8 mouse cellular contexts compared by ENCODE assay signal in genomic region chr2:5249969-5250368, GRCm38 (mm10).
A peak's percentile ranks its signal among the peaks of the same experiment; 100 is the strongest.
DNase-seq lines count a peak whose midpoint lies in the region; TF ChIP-seq lines count a peak whose summit lies in the region.

No protein-coding gene starts in this region.

- H3K36me3 ChIP-seq in MEL (ENCODE audit: control insufficient read depth in 1 of 2, insufficient read depth in 2 of 2, low read length in 2 of 2), result no peaks in the 10 kb centered on the region

- no peak for TF ChIP-seq POLR2A in MEL (IDR thresholded peaks at IDR 0.05; ENCODE audit: control insufficient read depth in 1 of 2, insufficient read depth in 1 of 2, low read depth in 1 of 2, low read length in 2 of 2, poor library complexity in 1 of 2)

- DNase-seq in MEL (ENCODE audit: low read depth, low spot score) (peak; percentile 76), R1 (ENCODE audit: low read depth, low spot score) (peak; percentile 30)
- DNase-seq in fat pad, adult 2 months (ENCODE audit: extremely low read depth, low read depth, low spot score), result peak; percentile 33
- DNase-seq in heart, postnatal 10 days, result peak; percentile 57 to 59
- peak; percentile 27 to 36 for DNase-seq in lung, adult 18-20 months
- peak; percentile 51 for DNase-seq in testis, postnatal 10 days (ENCODE audit: low spot score)
- no peak for DNase-seq in spleen, postnatal 14 days (ENCODE audit: low spot score in 2 of 2)
- DNase-seq in kidney, postnatal 25 days, result no peak

- TF ChIP-seq EP300 in MEL (IDR thresholded peaks at IDR 0.05; ENCODE audit: low read depth in 1 of 2, low read length in 2 of 2), result 0 out of 4 replicates have a peak, but pooled peaks of 1 of the 2 experiments have one; percentile 28

- no peaks in the 10 kb centered on the region; a peak in 1 of 4 replicates for H3K27me3 ChIP-seq in MEL (ENCODE audit: control insufficient read depth in 1 of 2, insufficient read depth in 2 of 2, low read length in 2 of 2)

- intact Hi-C loops in heart, postnatal 10 days (cut with DNase I), result no loop called here

- no peak overlapping the region for H3K9ac ChIP-seq in MEL (ENCODE audit: control insufficient read depth, low read depth, low read length, poor library complexity, severe bottlenecking)

- peak in 1 of 3 experiments; percentile 37; a peak in 2 of 6 replicates for TF ChIP-seq CTCF in MEL (IDR thresholded peaks at IDR 0.05 in 2 of 3, conservative IDR thresholded peaks at IDR 0.05 in 1 of 3; ENCODE audit: control insufficient read depth in 1 of 3, insufficient read depth in 1 of 3, low read depth in 2 of 3, low read length in 3 of 3, poor library complexity in 1 of 3, severe bottlenecking in 1 of 3)

- no peak overlapping the region for H3K4me3 ChIP-seq in MEL (ENCODE audit: control insufficient read depth in 1 of 2, insufficient read depth in 1 of 2, low read depth in 2 of 2, low read length in 2 of 2)

- no peaks in the 10 kb centered on the region for H3K4me1 ChIP-seq in MEL (ENCODE audit: control insufficient read depth in 1 of 2, insufficient read depth in 2 of 2, low read length in 2 of 2)

- TF ChIP-seq RAD21 in MEL (IDR thresholded peaks at IDR 0.05; ENCODE audit: low read depth, low read length), result peak; percentile 33

- no peak overlapping the region for H3K27ac ChIP-seq in MEL (ENCODE audit: control insufficient read depth, low read depth, low read length)

- no peaks in the 10 kb centered on the region for H3K9me3 ChIP-seq in MEL (replicated peaks; ENCODE audit: insufficient read depth, low read length)

- H3K79me2 ChIP-seq in MEL (ENCODE audit: control insufficient read depth, insufficient read depth, low read length, poor library complexity), result no peaks in the 10 kb centered on the region

TF ChIP-seq in MEL, 35 proteins besides CTCF, POLR2A, EP300 and RAD21:
- peak; percentile 75 for TF ChIP-seq GATA1 (IDR thresholded peaks at IDR 0.05; ENCODE audit: low read depth, low read length)
- TF ChIP-seq ZNF384 (IDR thresholded peaks at IDR 0.05; ENCODE audit: low read depth, low read length), result peak; percentile 37; the same call in 1 of the 2 replicates
- no peak for TF ChIP-seq MYC (IDR thresholded peaks at IDR 0.05; ENCODE audit: low read depth, low read length)
- TF ChIP-seq SMC3 (IDR thresholded peaks at IDR 0.05; ENCODE audit: low read depth, low read length), result peak; percentile 43
- peak; percentile 56; the same call in 1 of the 2 replicates for TF ChIP-seq RCOR1 (IDR thresholded peaks at IDR 0.05; ENCODE audit: low read depth, low read length)
- TF ChIP-seq MAX (IDR thresholded peaks at IDR 0.05; ENCODE audit: low read length), result 0 out of 2 replicates have a peak, but pooled peaks have one; percentile 42
- no peak for TF ChIP-seq MXI1 (IDR thresholded peaks at IDR 0.05; ENCODE audit: low read depth, low read length)
- no peak for TF ChIP-seq BHLHE40 (IDR thresholded peaks at IDR 0.05; ENCODE audit: borderline replicate concordance, low read depth, low read length)
- TF ChIP-seq TCF12 (IDR thresholded peaks at IDR 0.05; ENCODE audit: low read depth, low read length), result no peak
- no peak for TF ChIP-seq SIN3A (IDR thresholded peaks at IDR 0.05; ENCODE audit: low read length)

Comparison
In these comparisons a context has a peak if more than half of its experiments do, and no peak if none do; other contexts are left out.
1. DNase-seq: peak in MEL (single experiment), R1 (single experiment), fat pad, adult 2 months (single experiment), heart, postnatal 10 days (2 of 2), lung, adult 18-20 months (2 of 2) and testis, postnatal 10 days (single experiment); none in spleen, postnatal 14 days (0 of 2) and kidney, postnatal 25 days (0 of 2).